Mouse (Mus musculus) MEL (cell line): ENCODE data around the gene Yif1a. TPM values are rescaled to one million over a fixed set of nuclear protein-coding genes. Genes with fewer than 3 reads are reported as not detected.

Experiments
- DNase-seq: peaks from one replicate; pipeline ENCODE4 v3.0.0; 2011; ENCODE audit warnings: low read depth, low spot score
- H3K27ac ChIP-seq: 2 replicates; pipeline ENCODE4 v1.5.1; 2012; ENCODE audit warnings: low read depth, mild to moderate bottlenecking, control low read depth, low read length, moderate library complexity; ENCODE audit not compliant: control insufficient read depth
- H3K27me3 ChIP-seq, 2 experiments: fragments of 150-350 bp in 1 of 2; sonication (generic) in 1 of 2; 2 replicates each; pipeline ENCODE4 v1.6.1; 2012; ENCODE audit warnings: low read length in 2 of 2, mild to moderate bottlenecking in 2 of 2, improper control_type of control experiment in 1 of 2, moderate library complexity in 1 of 2; ENCODE audit not compliant: insufficient read depth in 2 of 2, control insufficient read depth in 1 of 2
- H3K36me3 ChIP-seq, 2 experiments: 2 replicates each; pipeline ENCODE4 v1.6.1; 2012 to 2014; ENCODE audit warnings: low read length in 2 of 2, improper control_type of control experiment in 1 of 2, inconsistent platforms in 1 of 2, mild to moderate bottlenecking in 1 of 2; ENCODE audit not compliant: insufficient read depth in 2 of 2, control insufficient read depth in 1 of 2
- H3K4me1 ChIP-seq, 2 experiments: fragments of 150-350 bp in 1 of 2; sonication (generic) in 1 of 2; 2 replicates each; pipeline ENCODE4 v1.6.1; 2012; ENCODE audit warnings: low read length in 2 of 2, improper control_type of control experiment in 1 of 2, mild to moderate bottlenecking in 1 of 2; ENCODE audit not compliant: insufficient read depth in 2 of 2, control insufficient read depth in 1 of 2
- H3K4me3 ChIP-seq, 2 experiments: fragments of 150-350 bp in 1 of 2; sonication (generic) in 1 of 2; 2 replicates each; pipeline ENCODE4 v1.5.1; 2012; ENCODE audit warnings: low read depth in 2 of 2, low read length in 2 of 2, mild to moderate bottlenecking in 2 of 2, moderate library complexity in 2 of 2, control low read depth in 1 of 2, improper control_type of control experiment in 1 of 2; ENCODE audit not compliant: control insufficient read depth in 1 of 2, insufficient read depth in 1 of 2
- H3K79me2 ChIP-seq: 2 replicates; pipeline ENCODE4 v1.6.1; 2012; ENCODE audit warnings: mild to moderate bottlenecking, low read length, moderate library complexity; ENCODE audit not compliant: control insufficient read depth, poor library complexity, insufficient read depth
- H3K9ac ChIP-seq: 2 replicates; pipeline ENCODE4 v1.6.1; 2012; ENCODE audit warnings: low read depth, mild to moderate bottlenecking, control low read depth, low read length, moderate library complexity; ENCODE audit not compliant: control insufficient read depth, poor library complexity, severe bottlenecking
- H3K9me3 ChIP-seq: fragments of 150-350 bp; sonication (generic); replicated peaks from 2 replicates; pipeline ENCODE4 v1.6.1; 2012; ENCODE audit warnings: mild to moderate bottlenecking, low read length, improper control_type of control experiment, moderate library complexity; ENCODE audit not compliant: insufficient read depth
- BHLHE40 ChIP-seq: IDR thresholded peaks from 2 replicates; pipeline ENCODE4 v1.6.1; 2012; ENCODE audit warnings: low read depth, mild to moderate bottlenecking, inconsistent platforms, low read length, improper control_type of control experiment, borderline replicate concordance
- CTCF ChIP-seq, 3 experiments: IDR thresholded peaks in 2 of 3; conservative IDR thresholded peaks in 1 of 3; 2 replicates each; pipeline ENCODE4 v1.5.1; 2011 to 2012; ENCODE audit warnings: low read length in 3 of 3, low read depth in 2 of 3, mild to moderate bottlenecking in 2 of 3, improper control_type of control experiment in 1 of 3, inconsistent platforms in 1 of 3, mixed read lengths in 1 of 3, moderate library complexity in 1 of 3; ENCODE audit not compliant: control insufficient read depth in 1 of 3, insufficient read depth in 1 of 3, poor library complexity in 1 of 3, severe bottlenecking in 1 of 3
- ELF1 ChIP-seq: IDR thresholded peaks from 2 replicates; pipeline ENCODE4 v1.6.1; 2014; ENCODE audit warnings: low read depth, mild to moderate bottlenecking, inconsistent platforms, low read length, improper control_type of control experiment, moderate library complexity
- ETS1 ChIP-seq: IDR thresholded peaks from 2 replicates; pipeline ENCODE4 v1.6.1; 2012; ENCODE audit warnings: low read depth, mild to moderate bottlenecking, inconsistent platforms, low read length, improper control_type of control experiment, moderate library complexity
- MAFK ChIP-seq: IDR thresholded peaks from 2 replicates; pipeline ENCODE4 v1.6.1; 2011; ENCODE audit warnings: low read depth, mild to moderate bottlenecking, low read length, improper control_type of control experiment, borderline replicate concordance
- MAX ChIP-seq: IDR thresholded peaks from 2 replicates; pipeline ENCODE4 v1.6.1; 2011; ENCODE audit warnings: low read length, improper control_type of control experiment
- MAZ ChIP-seq: IDR thresholded peaks from 2 replicates; pipeline ENCODE4 v1.6.1; 2012; ENCODE audit warnings: low read depth, mild to moderate bottlenecking, inconsistent platforms, low read length, improper control_type of control experiment
- MEF2A ChIP-seq: IDR thresholded peaks from 2 replicates; pipeline ENCODE4 v1.6.1; 2014; ENCODE audit warnings: low read depth, mild to moderate bottlenecking, inconsistent platforms, low read length, improper control_type of control experiment; ENCODE audit not compliant: poor library complexity, insufficient replicate concordance, severe bottlenecking; ENCODE audit errors: extremely low read depth
- MYB ChIP-seq: IDR thresholded peaks from 2 replicates; pipeline ENCODE4 v1.6.1; 2011; ENCODE audit warnings: mild to moderate bottlenecking, low read depth, low read length, improper control_type of control experiment
- MYC ChIP-seq: IDR thresholded peaks from 2 replicates; pipeline ENCODE4 v1.6.1; 2011; ENCODE audit warnings: low read depth, mild to moderate bottlenecking, low read length, improper control_type of control experiment, moderate library complexity
- NRF1 ChIP-seq: IDR thresholded peaks from 2 replicates; pipeline ENCODE4 v1.6.1; 2014; ENCODE audit warnings: low read depth, mild to moderate bottlenecking, inconsistent platforms, low read length, improper control_type of control experiment, moderate library complexity; ENCODE audit not compliant: poor library complexity, insufficient read depth, severe bottlenecking
- POLR2AphosphoS2 ChIP-seq: IDR thresholded peaks from 2 replicates; pipeline ENCODE4 v1.6.1; 2011; ENCODE audit warnings: low read length, improper control_type of control experiment
- POLR2AphosphoS5 ChIP-seq: IDR thresholded peaks from 2 replicates; pipeline ENCODE4 v1.6.1; 2012; ENCODE audit warnings: low read depth, borderline replicate concordance, mild to moderate bottlenecking, inconsistent platforms, low read length, moderate library complexity, mixed read lengths
- RAD21 ChIP-seq: IDR thresholded peaks from 2 replicates; pipeline ENCODE4 v1.6.1; 2011; ENCODE audit warnings: mild to moderate bottlenecking, low read depth, low read length, improper control_type of control experiment
- SIN3A ChIP-seq: IDR thresholded peaks from 2 replicates; pipeline ENCODE4 v1.6.1; 2012; ENCODE audit warnings: low read length, improper control_type of control experiment, inconsistent platforms
- SMC3 ChIP-seq: IDR thresholded peaks from 2 replicates; pipeline ENCODE4 v1.6.1; 2011; ENCODE audit warnings: low read depth, low read length, improper control_type of control experiment
- TAL1 ChIP-seq: IDR thresholded peaks from 2 replicates; pipeline ENCODE4 v1.6.1; 2012; ENCODE audit warnings: mild to moderate bottlenecking, inconsistent platforms, low read length, moderate library complexity, mixed read lengths
- TCF12 ChIP-seq: IDR thresholded peaks from 2 replicates; pipeline ENCODE4 v1.6.1; 2014; ENCODE audit warnings: low read depth, mild to moderate bottlenecking, inconsistent platforms, low read length, improper control_type of control experiment, moderate library complexity
- ZKSCAN1 ChIP-seq: IDR thresholded peaks from 2 replicates; pipeline ENCODE4 v1.6.1; 2012; ENCODE audit warnings: low read depth, mild to moderate bottlenecking, inconsistent platforms, low read length, improper control_type of control experiment, moderate library complexity
- ZNF384 ChIP-seq: IDR thresholded peaks from 2 replicates; pipeline ENCODE4 v1.6.1; 2012; ENCODE audit warnings: low read depth, mild to moderate bottlenecking, inconsistent platforms, low read length, improper control_type of control experiment
- polyA plus RNA-seq, 2 experiments: library from polyadenylated mRNA; stranded (reverse) in 1 of 2; unstranded in 1 of 2; fragments of >175 nt in 1 of 2; fragments of >200 nt in 1 of 2; gene quantifications; 2 replicates each; pipeline versions ENCODE4 v1.2.1 to v1.2.4; 2012; ENCODE audit warnings: low replicate concordance in 2 of 2, low read depth in 1 of 2; ENCODE audit not compliant: insufficient read length in 2 of 2, insufficient read depth in 1 of 2, missing spikeins in 1 of 2
- total RNA-seq: library from RNA; depleted of rRNA; stranded (reverse); fragments of 300-350 nt; gene quantifications from 2 replicates; pipeline ENCODE4 v1.2.3, GENCODE M21; 2012

The Yif1a gene
- total and polyA plus RNA-seq, 3 experiments = 54.0 to 64.3 TPM; not detected in 1

DNA sequence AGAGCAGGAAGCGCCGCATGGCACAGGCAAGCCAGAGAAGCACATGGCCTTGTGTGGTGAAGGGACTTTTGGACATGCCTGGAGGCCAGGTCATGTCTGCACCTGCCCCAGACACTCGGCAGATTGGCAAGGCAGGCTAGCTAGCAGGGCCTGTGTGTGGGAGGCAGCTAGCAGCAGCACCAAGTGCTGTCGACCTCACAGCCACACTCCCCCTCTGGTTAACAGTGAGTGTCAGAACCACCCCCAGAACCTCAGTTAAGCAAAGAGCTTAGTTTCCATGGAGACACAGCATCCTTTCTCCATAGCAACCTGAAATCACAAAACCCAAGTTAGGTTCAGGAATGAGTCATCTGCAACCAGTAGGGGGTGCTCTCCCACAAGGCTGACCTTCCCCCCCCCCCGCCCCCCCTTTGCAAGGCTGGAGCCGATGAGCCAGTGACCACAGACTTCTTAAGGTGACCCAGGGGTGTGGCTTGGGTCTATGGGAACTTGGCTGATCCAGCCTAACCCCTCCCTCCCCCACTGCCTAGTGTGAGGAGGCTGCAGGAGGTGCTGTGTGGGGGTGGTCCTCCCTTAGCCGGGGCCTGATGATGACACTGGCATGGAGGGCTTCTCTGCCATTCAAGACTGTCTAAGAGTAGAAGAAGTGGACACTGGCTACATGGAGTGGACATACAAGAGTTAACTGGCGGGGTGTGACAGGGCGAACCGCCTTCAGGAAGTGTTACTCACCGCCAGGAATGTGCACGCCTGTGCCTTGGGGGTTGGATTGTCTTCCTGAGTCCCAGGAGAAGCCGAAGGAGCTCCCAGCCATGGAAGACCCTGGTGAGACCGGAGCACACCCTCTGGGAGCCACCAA lies 38.1 kb upstream of the Yif1a start, which contains the start of gene Rin1:
Rin1 (plus strand) TSS at position 435 of the 859 bp plus-strand sequence.
- H3K79me2 ChIP-seq = no peaks in the 10 kb centered on the region
- DNase-seq = peak; percentile 51
- no peak within 1 kb of the TSS for H3K4me3 ChIP-seq
- TF ChIP-seq CTCF (IDR thresholded peaks at IDR 0.05 in 2 of 3, conservative IDR thresholded peaks at IDR 0.05 in 1 of 3; ENCODE audit: control insufficient read depth in 1 of 3, insufficient read depth in 1 of 3, low read depth in 2 of 3, low read length in 3 of 3, poor library complexity in 1 of 3, severe bottlenecking in 1 of 3) = peak; percentile 38 to 60 (median 44)
- no peak for TF ChIP-seq MAZ
- peaks cover 2 to 7% of the 10 kb centered on the region in 2 experiments; a peak in 3 of 4 replicates for H3K36me3 ChIP-seq
- no peak within 1 kb of the TSS for H3K9ac ChIP-seq
- no peaks in the 10 kb centered on the region for H3K9me3 ChIP-seq
- no peak within 1 kb of the TSS for H3K27ac ChIP-seq
- H3K4me1 ChIP-seq = peaks cover 7 to 14% of the 10 kb centered on the region in 2 experiments; a peak in 3 of 4 replicates
- no peaks in the 10 kb centered on the region for H3K27me3 ChIP-seq

DNA sequence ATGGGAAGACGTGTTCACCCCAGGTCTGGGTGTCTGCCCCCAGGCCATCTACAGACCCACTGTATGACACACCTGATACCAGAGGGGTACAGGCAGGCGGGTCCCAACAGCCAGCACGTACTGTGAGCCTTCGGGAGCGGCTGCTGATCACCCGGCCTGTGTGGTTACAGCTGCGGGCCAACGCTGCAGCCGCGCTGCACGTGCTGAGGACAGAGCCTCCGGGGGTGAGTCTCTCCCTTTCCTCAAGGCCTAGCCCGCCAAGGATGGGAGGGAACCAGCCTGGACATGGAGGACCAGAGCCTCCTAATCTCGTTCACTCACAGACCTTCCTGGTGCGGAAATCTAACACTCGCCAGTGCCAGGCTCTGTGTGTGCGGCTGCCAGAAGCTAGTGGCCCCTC lies 37.3 kb upstream of the Yif1a start:
- no peak overlapping the region for H3K9ac ChIP-seq
- no peaks in the 10 kb centered on the region for H3K27me3 ChIP-seq
- no peak for TF ChIP-seq POLR2AphosphoS2
- TF ChIP-seq NRF1 = no peak
- TF ChIP-seq RAD21 = no peak
- TF ChIP-seq ZKSCAN1 = no peak
- no peak for TF ChIP-seq ELF1
- TF ChIP-seq SIN3A = no peak
- no peak for TF ChIP-seq TCF12
- no peak for TF ChIP-seq MEF2A
- TF ChIP-seq BHLHE40 = no peak
- TF ChIP-seq POLR2AphosphoS5 = no peak
- no peak for TF ChIP-seq TAL1
- no peak for TF ChIP-seq MAZ
- TF ChIP-seq MYC = no peak
- TF ChIP-seq ETS1 = no peak
- TF ChIP-seq MYB = no peak
- no peak for TF ChIP-seq ZNF384
- no peak for TF ChIP-seq MAFK
- no peak for TF ChIP-seq SMC3
- no peak for TF ChIP-seq MAX
- no peak overlapping the region for H3K27ac ChIP-seq
- no peak overlapping the region for H3K4me3 ChIP-seq
- DNase-seq = no peak
- peaks cover 7 to 14% of the 10 kb centered on the region in 2 experiments; a peak in 3 of 4 replicates for H3K4me1 ChIP-seq
- peaks cover 2 to 7% of the 10 kb centered on the region in 2 experiments; a peak in 3 of 4 replicates for H3K36me3 ChIP-seq
- no peaks in the 10 kb centered on the region for H3K9me3 ChIP-seq
- no peaks in the 10 kb centered on the region for H3K79me2 ChIP-seq
